Mouse (Mus musculus): ENCODE results near the gene Acss1. TPM values are rescaled to one million over a fixed set of nuclear protein-coding genes. Genes with fewer than 3 reads are reported as not detected.

Acss1 gene
- polyA plus RNA-seq, 1 experiment from 2014 or later = 67.2 TPM

- no peaks in the 10 kb centered on the region for H3K9me3 ChIP-seq (ENCODE audit: control insufficient read depth, low read length)
- H3K36me3 ChIP-seq (ENCODE audit: control insufficient read depth, insufficient read depth, low read length) = no peaks in the 10 kb centered on the region
- no peaks in the 10 kb centered on the region for H3K27me3 ChIP-seq (replicated peaks; ENCODE audit: control insufficient read depth, insufficient read depth, low read length)
- H3K4me3 ChIP-seq (ENCODE audit: low read depth, low read length) = no peak overlapping the region
- 60% methylated on average over 13 of the region's 13 CpGs for WGBS
- ATAC-seq (replicated peaks; ENCODE audit: low FRiP score) (no peak), DNase-seq (ENCODE audit: low spot score) (no peak)
- H3K27ac ChIP-seq (ENCODE audit: low read depth, low read length) = no peak overlapping the region
- peaks cover 16% of the 10 kb centered on the region for H3K4me1 ChIP-seq (replicated peaks; ENCODE audit: control insufficient read depth, insufficient read depth, low read length)
- no peak overlapping the region for H3K9ac ChIP-seq (ENCODE audit: low read depth, low read length)
- H3K4me2 ChIP-seq = no peak overlapping the region
Measured at GRCm38 (mm10) chr2:150648300-150648895, 19.9 kb downstream of the Acss1 start.

- peaks cover 12% of the 10 kb centered on the region for H3K4me1 ChIP-seq (replicated peaks; ENCODE audit: control insufficient read depth, insufficient read depth, low read length)
- H3K4me3 ChIP-seq (ENCODE audit: low read depth, low read length) = no peak overlapping the region
- H3K27ac ChIP-seq (ENCODE audit: low read depth, low read length) = no peak overlapping the region
- H3K4me2 ChIP-seq = no peak overlapping the region
- no peaks in the 10 kb centered on the region for H3K27me3 ChIP-seq (replicated peaks; ENCODE audit: control insufficient read depth, insufficient read depth, low read length)
- no peaks in the 10 kb centered on the region for H3K36me3 ChIP-seq (ENCODE audit: control insufficient read depth, insufficient read depth, low read length)
- no peak for ATAC-seq (replicated peaks; ENCODE audit: low FRiP score)
- DNase-seq (ENCODE audit: low spot score) = no peak
- 77% methylated on average over 14 of the region's 14 CpGs for WGBS
- no peaks in the 10 kb centered on the region for H3K9me3 ChIP-seq (ENCODE audit: control insufficient read depth, low read length)
- no peak overlapping the region for H3K9ac ChIP-seq (ENCODE audit: low read depth, low read length)
Measured at GRCm38 (mm10) chr2:150647681-150648299, 20.5 kb downstream of the Acss1 start.

GRCm38 (mm10) chr2:150646411-150647121, 21.7 kb downstream of the Acss1 start:
- peaks cover 11% of the 10 kb centered on the region for H3K4me1 ChIP-seq (replicated peaks; ENCODE audit: control insufficient read depth, insufficient read depth, low read length)
- 76% methylated on average over 8 of the region's 8 CpGs for WGBS
- no peak overlapping the region for H3K4me2 ChIP-seq
- ATAC-seq (replicated peaks; ENCODE audit: low FRiP score) (0 out of 2 replicates have a peak, but pooled peaks have one; percentile 13), DNase-seq (ENCODE audit: low spot score) (no peak)
- H3K9ac ChIP-seq (ENCODE audit: low read depth, low read length) = no peak overlapping the region
- H3K27me3 ChIP-seq (replicated peaks; ENCODE audit: control insufficient read depth, insufficient read depth, low read length) = no peaks in the 10 kb centered on the region
- no peak overlapping the region for H3K4me3 ChIP-seq (ENCODE audit: low read depth, low read length)
- no peaks in the 10 kb centered on the region for H3K9me3 ChIP-seq (ENCODE audit: control insufficient read depth, low read length)
- H3K36me3 ChIP-seq (ENCODE audit: control insufficient read depth, insufficient read depth, low read length) = peaks cover 2% of the 10 kb centered on the region; the same call in 1 of the 2 replicates
- H3K27ac ChIP-seq (ENCODE audit: low read depth, low read length) = no peak overlapping the region

- ATAC-seq (replicated peaks; ENCODE audit: low FRiP score) (no peak), DNase-seq (ENCODE audit: low spot score) (no peak)
- no peak overlapping the region for H3K4me2 ChIP-seq
- peaks cover 3% of the 10 kb centered on the region; the same call in 1 of the 2 replicates for H3K4me1 ChIP-seq (replicated peaks; ENCODE audit: control insufficient read depth, insufficient read depth, low read length)
- H3K4me3 ChIP-seq (ENCODE audit: low read depth, low read length) = no peak overlapping the region
- H3K27me3 ChIP-seq (replicated peaks; ENCODE audit: control insufficient read depth, insufficient read depth, low read length) = no peaks in the 10 kb centered on the region
- 85% methylated on average over 4 of the region's 4 CpGs for WGBS
- H3K9ac ChIP-seq (ENCODE audit: low read depth, low read length) = no peak overlapping the region
- no peak overlapping the region for H3K27ac ChIP-seq (ENCODE audit: low read depth, low read length)
- H3K36me3 ChIP-seq (ENCODE audit: control insufficient read depth, insufficient read depth, low read length) = peaks cover 2% of the 10 kb centered on the region; the same call in 1 of the 2 replicates
- H3K9me3 ChIP-seq (ENCODE audit: control insufficient read depth, low read length) = no peaks in the 10 kb centered on the region
Measured at GRCm38 (mm10) chr2:150645225-150645624, 23.1 kb downstream of the Acss1 start.

GRCm38 (mm10) chr2:150643726-150644415, 24.4 kb downstream of the Acss1 start:
- Histone ChIP-seq H3K27me3 (replicated peaks; ENCODE audit: control insufficient read depth, insufficient read depth, low read length) (no peaks in the 10 kb centered on the region), H3K9me3 (ENCODE audit: control insufficient read depth, low read length) (no peaks in the 10 kb centered on the region), H3K27ac (ENCODE audit: low read depth, low read length) (no peak overlapping the region), H3K4me3 (ENCODE audit: low read depth, low read length) (no peak overlapping the region), H3K9ac (ENCODE audit: low read depth, low read length) (no peak overlapping the region), H3K4me1 (replicated peaks; ENCODE audit: control insufficient read depth, insufficient read depth, low read length) (peaks cover 2% of the 10 kb centered on the region; the same call in 1 of the 2 replicates), H3K36me3 (ENCODE audit: control insufficient read depth, insufficient read depth, low read length) (peaks cover 5% of the 10 kb centered on the region), H3K4me2 (no peak overlapping the region)
- DNase-seq (ENCODE audit: low spot score) (no peak), ATAC-seq (replicated peaks; ENCODE audit: low FRiP score) (peak; percentile 60)
- 72% methylated on average over 8 of the region's 8 CpGs for WGBS

- Histone ChIP-seq H3K9ac (ENCODE audit: low read depth, low read length) (no peak overlapping the region), H3K4me3 (ENCODE audit: low read depth, low read length) (no peak overlapping the region), H3K4me2 (no peak overlapping the region), H3K27me3 (replicated peaks; ENCODE audit: control insufficient read depth, insufficient read depth, low read length) (no peaks in the 10 kb centered on the region), H3K4me1 (replicated peaks; ENCODE audit: control insufficient read depth, insufficient read depth, low read length) (peaks cover 7% of the 10 kb centered on the region; the same call in 1 of the 2 replicates), H3K36me3 (ENCODE audit: control insufficient read depth, insufficient read depth, low read length) (peaks cover 7% of the 10 kb centered on the region), H3K27ac (ENCODE audit: low read depth, low read length) (no peak overlapping the region), H3K9me3 (ENCODE audit: control insufficient read depth, low read length) (no peaks in the 10 kb centered on the region)
- DNase-seq (ENCODE audit: low spot score) (no peak), ATAC-seq (replicated peaks; ENCODE audit: low FRiP score) (no peak)
- WGBS = 82% methylated on average over 1 of the region's 1 CpGs
Measured at GRCm38 (mm10) chr2:150643166-150643565, 25.1 kb downstream of the Acss1 start.

GRCm38 (mm10) chr2:150638370-150638733, 29.9 kb downstream of the Acss1 start:
- H3K9ac ChIP-seq (ENCODE audit: low read depth, low read length) = no peak overlapping the region
- no peak for DNase-seq (ENCODE audit: low spot score)
- 62% methylated on average over 2 of the region's 2 CpGs for WGBS
- H3K4me3 ChIP-seq (ENCODE audit: low read depth, low read length) = no peak overlapping the region
- H3K27me3 ChIP-seq (replicated peaks; ENCODE audit: control insufficient read depth, insufficient read depth, low read length) = no peaks in the 10 kb centered on the region
- H3K36me3 ChIP-seq (ENCODE audit: control insufficient read depth, insufficient read depth, low read length) = peaks cover 16% of the 10 kb centered on the region
- H3K4me2 ChIP-seq = no peak overlapping the region
- H3K27ac ChIP-seq (ENCODE audit: low read depth, low read length) = 0 out of 2 replicates have a peak overlapping the region, but pooled peaks have one; percentile 7
- ATAC-seq (replicated peaks; ENCODE audit: low FRiP score) = peak; percentile 87
- peaks cover 7% of the 10 kb centered on the region; the same call in 1 of the 2 replicates for H3K4me1 ChIP-seq (replicated peaks; ENCODE audit: control insufficient read depth, insufficient read depth, low read length)
- no peaks in the 10 kb centered on the region for H3K9me3 ChIP-seq (ENCODE audit: control insufficient read depth, low read length)

GRCm38 (mm10) chr2:150637702-150638369, 30.5 kb downstream of the Acss1 start:
- peak; percentile 2; the same call in 1 of the 2 replicates for ATAC-seq (replicated peaks; ENCODE audit: low FRiP score)
- Histone ChIP-seq H3K36me3 (ENCODE audit: control insufficient read depth, insufficient read depth, low read length) (peaks cover 17% of the 10 kb centered on the region), H3K4me1 (replicated peaks; ENCODE audit: control insufficient read depth, insufficient read depth, low read length) (peaks cover 7% of the 10 kb centered on the region; the same call in 1 of the 2 replicates), H3K4me3 (ENCODE audit: low read depth, low read length) (no peak overlapping the region), H3K27ac (ENCODE audit: low read depth, low read length) (no peak overlapping the region), H3K9ac (ENCODE audit: low read depth, low read length) (no peak overlapping the region), H3K27me3 (replicated peaks; ENCODE audit: control insufficient read depth, insufficient read depth, low read length) (no peaks in the 10 kb centered on the region), H3K4me2 (no peak overlapping the region), H3K9me3 (ENCODE audit: control insufficient read depth, low read length) (no peaks in the 10 kb centered on the region)
- WGBS = 76% methylated on average over 6 of the region's 6 CpGs
- DNase-seq (ENCODE audit: low spot score) = no peak

Data from liver, embryonic 11.5 days (tissue).